Mouse (Mus musculus) liver, embryonic 16.5 days (tissue): ENCODE measurements at regions not wholly inside any gene's neighbourhood (a gene's known extent, or its start where the extent isn't known, plus 50 kb on each side); places are given as distances from the start of the nearest gene placed in this dataset. TPM values are rescaled to one million over a fixed set of nuclear protein-coding genes. Genes with fewer than 3 reads are reported as not detected.

Experiments
- microRNA-seq: library from miRNA; unstranded; fragments of <30 nt; microRNA quantifications from one replicate; pipeline ENCODE4, GENCODE M21; 2016

Small RNA genes lying in the stretch of these regions (microRNA-seq; reads per million reads assigned to microRNA genes)
- not detected for gene Gm25025
